Mouse (Mus musculus) adrenal gland, postnatal 4 days (tissue): Measurements from ENCODE around the gene Erbin. TPM values are rescaled to one million over a fixed set of nuclear protein-coding genes. Genes with fewer than 3 reads are reported as not detected.

Source experiments
- DNase-seq, 2 experiments: peaks; one replicate each; pipeline ENCODE4 v3.0.0; 2021 to 2022; ENCODE audit warnings: low spot score in 2 of 2, mixed read lengths in 2 of 2
- total RNA-seq, 2 experiments: library from RNA; stranded (reverse); gene quantifications; 2 replicates each; pipeline ENCODE4 v1.2.3; 2021

Erbin gene
- total RNA-seq, 2 experiments from 2014 or later, result 114 to 128 TPM

DNA sequence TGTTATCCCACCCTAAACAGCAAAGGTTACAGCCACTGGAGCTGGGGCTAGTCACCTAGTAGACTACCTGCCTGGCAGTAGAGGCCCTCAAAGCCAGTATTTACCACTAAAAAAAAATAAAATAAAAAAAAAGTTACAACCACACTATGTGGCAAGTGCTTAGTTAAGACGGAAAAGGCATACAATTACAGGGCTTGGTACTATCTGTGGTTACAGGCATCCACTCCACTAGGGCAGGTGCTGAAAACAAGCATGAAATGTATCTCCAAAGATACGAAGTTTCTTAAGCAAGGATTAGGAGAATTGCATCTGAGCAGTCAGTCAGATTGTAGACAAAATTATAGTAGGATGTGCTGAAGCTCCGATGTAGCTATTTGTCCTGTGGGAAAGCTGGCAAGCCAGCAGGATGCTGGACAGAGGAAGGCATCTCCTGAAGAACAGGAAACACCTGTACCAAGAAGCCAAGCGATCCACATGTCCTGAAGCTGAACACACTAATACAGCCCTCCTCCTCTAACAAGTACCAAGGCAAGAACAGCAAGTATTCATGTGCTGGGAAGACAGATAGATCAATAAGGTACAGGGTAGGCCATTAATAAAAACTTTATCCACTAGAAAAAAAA lies 6.1 kb downstream of the Erbin start:
- no peak for DNase-seq

DNA sequence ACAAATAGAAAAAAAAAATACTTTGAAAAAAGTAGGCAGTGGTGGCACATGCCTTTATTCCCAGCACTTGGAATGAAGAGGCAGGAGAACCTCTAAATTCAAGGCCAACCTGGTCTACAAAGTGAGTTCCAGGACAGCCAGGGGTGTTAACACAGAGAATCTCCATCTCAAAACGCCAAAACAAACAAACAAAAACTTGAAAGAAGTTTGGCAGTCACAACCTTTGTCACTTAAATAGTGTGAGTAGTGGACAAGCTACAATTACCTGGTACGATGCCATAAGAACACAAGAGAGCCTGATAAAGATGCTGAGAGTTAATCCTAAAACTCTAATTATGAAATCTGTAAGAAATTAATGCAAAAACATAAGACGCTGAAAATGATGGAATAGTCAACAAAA lies 8.0 kb downstream of the Erbin start:
- DNase-seq, result no peak

DNA sequence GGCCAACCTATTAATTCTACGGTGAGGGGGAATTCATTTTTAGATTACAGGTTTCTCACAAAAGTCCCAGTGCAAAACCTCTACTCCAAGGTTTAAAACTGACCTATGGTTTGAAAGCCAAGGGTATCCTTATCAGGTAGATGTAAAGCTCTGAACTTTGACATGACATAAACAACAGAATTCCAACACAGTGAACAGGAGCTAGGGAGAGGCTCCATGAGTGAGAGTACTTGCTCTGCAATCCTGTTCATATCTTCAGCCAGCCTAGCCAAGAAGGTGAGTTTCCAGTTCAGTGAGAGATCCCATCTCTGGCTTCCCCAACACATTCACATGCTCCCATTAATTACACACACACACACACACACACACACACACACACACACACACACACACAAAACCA lies 9.7 kb downstream of the Erbin start:
- no peak for DNase-seq

DNA sequence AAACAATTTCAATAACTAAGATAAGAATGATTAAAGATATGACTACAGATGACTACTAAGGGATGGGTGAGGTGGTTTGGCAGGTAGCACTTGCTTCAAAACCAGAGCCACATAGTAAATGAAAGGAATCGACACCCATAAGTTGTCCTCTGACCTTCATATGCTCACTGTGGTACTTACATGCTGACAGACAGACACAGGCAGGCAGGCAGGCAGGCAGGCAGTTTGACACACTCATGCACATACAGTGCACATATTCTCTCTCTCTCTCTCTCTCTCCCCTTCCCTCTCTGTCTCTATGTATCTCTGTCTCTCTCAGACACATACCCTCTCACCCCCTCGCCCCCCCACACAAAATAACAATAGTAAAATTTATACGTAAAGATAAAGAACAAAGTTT lies 10.4 kb downstream of the Erbin start:
- no peak for DNase-seq

DNA sequence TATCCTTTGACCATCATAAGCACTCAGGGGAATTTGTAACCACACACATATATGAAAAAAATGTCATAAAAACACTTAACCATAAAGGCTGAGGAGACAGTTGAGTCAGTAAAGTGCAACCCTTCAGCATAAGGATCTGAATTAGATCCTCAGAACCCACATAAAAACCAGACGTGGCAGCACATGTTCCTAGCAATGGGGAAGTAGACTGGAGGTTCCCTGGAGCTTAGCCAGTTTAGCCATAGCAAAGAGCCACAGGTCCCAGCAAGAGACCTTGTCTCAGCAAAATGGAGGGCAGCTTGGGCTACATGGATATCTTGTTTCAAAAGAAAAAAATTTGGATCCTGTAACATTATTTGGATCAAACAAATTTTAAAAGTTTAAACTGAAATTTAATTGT lies 20.3 kb downstream of the Erbin start:
- DNase-seq, result no peak

DNA sequence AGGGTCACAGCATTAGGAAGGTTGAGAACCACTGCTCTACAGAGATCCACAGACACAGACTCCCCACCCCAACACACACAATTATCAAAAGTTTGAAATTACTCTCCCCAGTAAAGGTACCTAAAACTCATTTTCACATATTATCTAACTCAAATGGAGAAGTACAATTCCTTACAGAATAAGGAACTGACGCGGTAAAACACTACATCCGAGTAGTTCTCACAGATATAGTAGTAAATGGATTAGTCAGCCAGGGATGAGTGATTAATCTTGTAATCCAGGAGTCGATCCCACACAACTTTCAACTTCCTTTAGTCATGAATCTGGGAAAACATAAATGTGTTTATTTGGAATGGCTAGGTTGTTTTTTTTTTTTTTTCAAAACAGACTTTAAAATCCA lies 22.7 kb downstream of the Erbin start:
- no peak for DNase-seq

DNA sequence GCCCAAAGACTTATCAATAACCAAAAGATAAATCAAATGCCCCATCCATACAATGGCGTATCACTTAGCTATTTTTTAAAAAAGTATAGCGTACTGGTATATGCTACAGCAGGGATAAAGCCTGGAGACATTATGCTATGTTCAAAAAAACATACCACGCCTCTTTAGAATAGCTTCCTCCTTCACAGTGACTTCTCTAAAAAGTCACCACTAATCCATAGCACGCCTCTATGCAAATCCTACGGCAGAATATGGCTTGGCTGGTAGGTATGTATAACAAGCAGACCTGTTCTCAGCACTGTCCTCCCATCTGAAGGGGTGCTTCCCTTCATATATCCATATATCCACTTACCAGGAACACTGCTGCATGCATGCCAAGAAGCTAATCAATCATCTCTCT lies 27.2 kb downstream of the Erbin start:
- no peak for DNase-seq

DNA sequence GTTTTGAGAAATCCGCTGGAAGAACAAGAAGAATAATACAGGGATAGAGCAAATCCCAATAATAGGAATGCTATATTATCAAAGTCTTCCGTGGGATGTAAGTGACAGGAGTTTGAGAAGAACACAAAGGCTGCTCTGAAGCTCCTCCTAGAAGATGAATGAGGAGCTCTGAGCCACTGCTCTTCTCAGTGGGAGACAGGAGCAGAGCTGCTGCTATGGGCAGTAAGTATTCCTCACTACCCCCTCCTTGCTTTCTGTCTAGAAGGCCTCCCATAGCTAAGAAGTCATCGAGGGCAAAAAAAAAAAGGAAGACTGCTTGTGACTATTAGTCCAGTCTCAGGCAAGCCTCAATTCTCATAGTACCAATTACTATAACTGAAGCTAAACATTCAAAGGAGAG lies 30.3 kb downstream of the Erbin start:
- DNase-seq, result no peak

DNA sequence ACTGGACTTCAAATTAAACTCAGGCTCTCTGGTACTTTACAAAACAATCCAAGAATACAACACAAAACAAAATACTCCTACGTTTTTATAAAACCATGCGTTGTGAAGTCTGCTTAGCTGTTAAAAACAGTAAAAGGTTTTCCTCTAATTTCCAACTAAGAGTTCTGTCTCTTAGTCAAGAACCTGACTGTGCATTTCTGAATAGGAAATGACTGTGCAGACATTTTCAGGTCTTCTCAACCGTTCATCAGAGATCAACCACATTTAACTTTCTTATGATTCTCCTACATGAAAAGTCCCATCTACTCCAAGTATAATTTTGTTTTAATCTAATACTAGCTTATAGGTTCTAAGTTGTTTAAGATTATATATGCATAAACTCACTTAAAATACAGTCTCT lies 33.8 kb downstream of the Erbin start:
- DNase-seq, result no peak

DNA sequence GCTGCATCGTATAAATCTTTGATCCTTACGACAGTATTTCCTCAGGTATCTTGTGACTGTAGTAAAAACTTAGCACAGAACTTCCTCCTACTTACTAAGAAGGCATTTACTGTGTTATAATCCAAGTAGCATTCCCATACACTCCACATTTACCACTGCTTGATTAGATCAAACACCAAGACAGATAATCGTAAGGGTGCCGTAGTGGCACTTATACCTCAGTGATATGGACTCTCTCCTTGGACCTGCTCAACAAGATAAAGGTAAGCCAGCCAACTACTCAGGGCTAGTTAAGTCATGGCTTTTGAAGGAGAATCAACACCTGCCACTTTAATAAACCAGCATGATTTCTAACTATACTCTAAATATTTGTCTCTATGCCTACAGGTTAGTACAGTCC lies 39.1 kb downstream of the Erbin start:
- DNase-seq, result no peak

DNA sequence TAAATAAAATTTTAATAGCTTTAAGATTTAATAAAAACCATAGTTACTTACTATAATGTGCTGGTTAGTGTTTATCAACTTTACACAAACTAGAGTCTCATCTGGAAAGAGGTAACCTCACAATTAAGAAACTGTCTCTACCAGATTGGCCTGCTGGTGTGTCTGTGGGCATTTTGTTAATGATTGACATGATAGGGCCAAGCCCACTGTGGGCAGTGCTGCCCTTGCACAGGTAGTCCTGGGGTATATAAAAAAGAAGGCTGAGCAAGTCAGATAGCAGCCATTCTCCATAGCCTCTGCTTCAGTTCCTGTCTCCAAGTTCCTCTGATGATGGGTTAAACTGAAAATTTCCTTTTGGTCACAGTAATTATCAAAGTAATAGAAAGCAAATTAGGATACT lies 43.6 kb downstream of the Erbin start:
- no peak for DNase-seq

DNA sequence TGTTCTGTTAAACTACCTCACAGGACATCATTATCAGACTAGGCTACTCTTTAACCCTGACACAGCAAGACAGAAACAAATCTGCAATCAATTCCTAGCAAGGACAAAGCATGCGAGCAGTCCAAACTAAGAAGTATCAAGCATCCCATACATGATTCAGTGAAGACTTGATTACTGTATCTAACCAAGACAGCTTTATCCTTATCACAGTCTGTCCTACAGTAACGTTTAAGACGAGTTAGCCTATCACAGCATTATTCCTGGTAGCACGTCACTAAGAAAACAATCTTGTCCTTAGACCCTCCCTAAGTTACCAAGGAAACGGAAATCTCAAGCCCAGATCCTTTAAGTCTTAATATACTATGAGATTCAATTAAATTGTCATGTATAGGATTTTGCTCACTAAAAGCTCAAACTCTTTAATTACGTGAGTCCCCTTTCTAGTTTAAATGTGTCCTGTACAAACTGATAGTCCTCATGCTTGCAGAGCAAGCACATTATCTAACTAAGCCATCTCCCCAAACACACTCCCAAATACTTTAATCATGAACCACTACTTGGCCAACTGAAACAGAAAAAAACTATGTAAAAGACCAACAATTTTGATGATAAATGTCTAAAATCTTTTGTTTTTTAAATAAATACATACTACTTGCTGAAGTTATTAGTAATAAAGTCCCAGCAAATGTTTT lies 44.3 kb downstream of the Erbin start:
- no peak for DNase-seq

DNA sequence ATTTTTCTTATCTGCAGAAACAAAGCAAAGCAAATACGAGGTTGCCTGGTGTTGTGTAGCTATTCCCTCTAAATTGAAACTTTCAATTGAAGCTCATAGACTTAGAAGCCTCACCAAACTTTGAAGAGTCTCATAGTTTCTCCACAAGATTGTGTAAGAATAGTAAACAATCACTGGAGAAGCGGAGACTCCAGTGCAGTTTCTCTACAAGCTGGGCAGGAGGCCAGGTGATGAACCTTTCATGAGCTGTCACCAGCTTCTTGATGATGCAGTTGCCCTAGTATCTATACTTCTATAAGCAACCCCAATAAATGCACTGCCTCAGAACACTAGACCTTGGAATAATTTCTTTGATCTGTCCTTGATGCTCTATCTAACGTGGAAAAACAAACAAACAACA lies 49.5 kb downstream of the Erbin start:
- no peak for DNase-seq

DNA sequence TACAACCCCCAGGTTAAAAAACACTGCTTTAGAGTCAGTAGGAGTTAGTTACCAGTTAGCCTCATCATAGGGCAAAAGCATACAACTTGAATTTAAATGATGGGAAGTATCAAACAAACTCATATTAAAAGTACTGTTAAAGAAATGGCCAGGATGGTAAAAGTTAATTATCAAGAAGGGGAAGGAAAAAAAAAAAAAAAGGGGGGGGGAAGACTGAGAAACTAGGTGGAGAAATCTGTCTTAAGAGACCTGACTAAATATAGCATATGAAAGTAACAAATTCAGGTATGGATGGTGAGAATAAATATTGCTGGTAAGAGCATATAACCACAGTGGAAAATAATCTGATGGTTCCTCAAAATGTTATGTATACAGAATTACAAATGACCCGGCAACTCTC lies 50.2 kb downstream of the Erbin start:
- no peak for DNase-seq

DNA sequence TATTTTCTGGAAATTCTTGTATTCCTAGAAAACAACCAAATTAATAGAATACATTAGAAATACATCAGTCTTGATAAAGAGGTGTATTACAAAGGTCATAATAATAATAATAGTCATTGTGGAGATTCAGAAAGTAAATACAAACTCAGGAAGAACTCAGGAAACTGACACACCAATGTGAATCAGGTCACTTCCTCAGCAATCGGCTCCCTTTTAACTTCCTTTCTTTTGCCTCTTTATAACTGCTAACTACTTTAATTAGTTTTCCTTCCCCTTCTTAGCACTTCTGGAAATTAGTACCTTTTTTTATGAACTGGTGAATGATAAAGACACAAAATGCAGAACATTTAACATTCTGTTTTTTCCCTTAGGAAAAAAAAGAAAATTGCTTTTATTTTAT lies 51.4 kb downstream of the Erbin start:
- no peak for DNase-seq

DNA sequence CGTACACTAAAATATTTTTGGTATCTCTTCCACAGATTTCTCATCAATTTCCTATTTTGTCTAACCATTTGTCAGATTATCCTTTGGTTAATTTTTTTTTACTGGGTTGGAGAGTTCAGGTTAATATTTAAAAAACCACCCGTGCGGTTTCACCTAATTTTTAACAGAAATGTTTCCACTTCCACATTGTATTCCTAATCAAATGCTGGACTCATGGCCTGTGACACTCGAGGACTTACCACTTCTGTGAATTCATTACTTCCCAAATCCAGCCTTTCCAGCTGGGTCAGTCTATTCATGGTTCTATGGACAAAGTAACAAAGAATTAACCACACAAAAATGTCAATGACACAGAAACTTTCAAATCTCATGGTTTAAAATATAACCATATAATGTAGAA lies 58.3 kb downstream of the Erbin start:
- DNase-seq, result no peak

DNA sequence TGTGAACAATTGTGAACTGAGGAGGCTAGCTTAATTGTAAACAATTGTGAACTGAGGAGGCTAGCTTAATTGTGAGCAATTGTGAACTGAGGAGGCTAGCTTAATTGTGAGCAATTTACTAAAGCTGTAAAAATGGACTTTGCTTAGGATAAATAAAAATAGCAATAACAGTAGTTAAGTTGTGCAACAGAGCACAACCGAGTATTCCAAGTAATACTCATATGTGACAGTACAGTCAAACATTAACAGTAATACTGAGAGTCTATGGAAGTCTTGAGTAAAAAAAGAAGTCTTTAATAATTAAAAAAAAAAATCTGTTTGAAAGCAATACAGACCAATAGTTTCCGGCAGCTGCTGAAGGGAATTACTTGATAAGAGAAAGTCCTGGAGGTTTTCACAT lies 61.3 kb downstream of the Erbin start:
- no peak for DNase-seq

DNA sequence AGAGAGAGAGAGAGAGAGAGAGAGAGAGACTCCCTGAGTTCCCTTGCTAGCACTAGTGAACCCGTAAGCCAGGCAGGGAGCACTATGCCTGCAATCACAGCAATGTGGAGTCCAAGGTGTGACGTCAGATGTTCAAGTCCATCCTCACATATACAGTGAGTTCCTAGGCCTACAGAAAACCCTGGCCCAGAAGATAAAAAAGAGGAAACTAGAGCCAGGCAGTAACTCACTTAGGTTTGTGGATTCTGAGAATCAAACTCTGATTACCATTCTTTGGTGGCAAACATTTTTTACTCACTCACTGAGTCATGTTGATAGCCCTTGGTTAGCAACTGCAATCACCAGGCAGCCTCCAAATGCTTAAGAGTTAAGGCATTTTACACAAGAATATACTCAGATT lies 72.7 kb downstream of the Erbin start:
- DNase-seq, result no peak

DNA sequence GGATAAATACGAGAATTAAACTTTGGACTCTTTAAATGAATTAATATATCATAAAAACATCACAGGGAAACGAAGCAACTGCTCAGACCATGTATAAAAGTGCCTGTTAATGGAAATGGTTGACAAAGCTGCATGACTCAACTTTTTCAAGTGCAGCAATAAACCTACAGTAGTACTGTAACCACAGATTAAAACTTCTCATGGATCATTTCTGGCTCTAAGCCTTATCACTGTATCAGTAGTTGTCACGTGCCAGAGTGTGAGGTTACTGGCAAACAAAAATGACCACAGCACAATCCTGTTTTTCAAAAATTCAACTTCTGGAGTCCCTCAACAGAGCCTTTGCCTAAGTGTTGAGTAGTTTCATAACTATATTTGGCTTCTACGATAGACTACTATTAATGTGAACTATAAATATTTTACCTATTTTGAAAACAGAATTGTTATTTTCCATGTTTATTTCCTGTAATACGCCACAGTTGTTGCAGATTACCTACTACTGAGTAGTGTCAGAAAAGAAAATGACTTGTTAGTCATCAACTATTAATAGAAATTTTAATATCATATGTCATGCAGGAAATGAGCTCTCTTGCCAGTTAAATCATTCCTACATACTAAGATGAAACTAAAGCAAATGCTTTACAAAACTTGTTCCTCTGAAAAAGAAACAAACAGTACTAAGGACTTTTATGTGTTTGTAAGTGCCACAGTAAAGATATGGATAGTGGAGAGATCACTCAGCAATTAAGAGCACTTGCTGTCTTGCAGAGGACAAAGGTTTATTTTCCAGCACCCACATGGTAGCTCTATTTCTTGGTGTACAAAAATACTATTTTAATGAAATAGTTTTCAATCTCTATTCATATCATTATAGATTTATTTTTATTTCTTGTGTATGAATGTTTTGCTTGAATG lies 78.8 kb downstream of the Erbin start:
- no peak for DNase-seq

DNA sequence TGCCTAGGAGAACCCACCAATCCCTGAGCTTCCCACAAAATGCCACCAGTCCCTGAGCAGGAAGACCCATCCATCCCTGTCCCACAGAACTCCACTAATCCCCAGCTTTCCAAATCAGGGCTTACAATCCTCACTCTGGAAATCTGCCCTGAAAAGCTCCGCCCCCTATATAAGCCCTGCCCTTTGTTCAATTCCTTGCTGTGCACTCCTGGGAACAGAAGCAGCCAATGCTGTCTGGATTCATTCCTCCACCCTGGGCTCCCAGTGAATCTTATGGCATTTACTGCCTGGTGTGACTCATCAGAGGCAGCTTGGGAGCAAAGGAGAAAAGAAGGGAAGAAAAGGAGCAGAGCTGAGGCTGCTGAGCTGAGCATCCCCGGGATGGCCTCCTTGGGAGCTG lies 81.7 kb downstream of the Erbin start:
- no peak for DNase-seq

DNA sequence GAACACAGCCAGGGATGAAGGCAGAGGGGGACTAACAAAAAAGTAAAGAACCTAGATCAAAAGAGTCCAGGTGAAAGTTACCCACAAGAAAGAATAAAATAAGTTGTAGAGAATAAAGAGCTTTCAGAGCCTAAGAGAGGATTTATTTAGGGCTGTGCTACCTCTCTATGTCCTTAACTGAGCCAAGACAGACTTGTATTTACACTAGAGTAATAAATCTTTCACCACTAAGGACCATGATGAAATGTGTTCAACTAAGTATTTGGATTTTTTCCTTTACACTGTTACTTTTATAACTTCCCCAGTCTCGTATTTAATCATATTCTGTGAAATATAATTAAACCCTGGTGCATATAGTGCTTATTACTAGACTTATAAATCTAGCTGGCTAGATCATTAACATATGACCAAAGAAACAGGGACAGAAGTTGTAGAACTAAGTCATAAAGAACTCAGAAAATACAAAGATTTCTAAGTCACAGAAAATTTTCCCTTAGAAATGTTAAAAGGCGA lies 90.6 kb downstream of the Erbin start:
- DNase-seq, result no peak

DNA sequence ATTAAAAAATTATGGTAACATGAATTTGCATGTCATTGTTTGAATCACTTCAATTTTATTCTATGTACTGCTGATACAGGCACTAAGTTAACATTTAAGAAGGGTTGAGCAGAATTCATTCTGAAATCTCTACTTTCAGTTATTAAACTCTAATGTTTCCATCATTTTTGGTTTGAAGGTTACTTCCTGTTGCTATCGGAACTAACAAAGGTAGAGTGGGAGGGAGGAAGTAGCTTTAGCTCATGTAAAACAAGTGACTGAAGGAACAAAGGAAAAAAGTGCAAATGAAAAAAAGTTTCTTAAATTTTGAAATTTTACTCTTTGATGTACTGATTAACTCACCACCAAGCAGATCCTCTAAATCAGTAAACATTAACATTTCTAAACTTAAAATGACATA lies 98.0 kb downstream of the Erbin start:
- DNase-seq, result no peak
